17 mouse cellular contexts compared by ENCODE assay signal in the genomic region with DNA sequence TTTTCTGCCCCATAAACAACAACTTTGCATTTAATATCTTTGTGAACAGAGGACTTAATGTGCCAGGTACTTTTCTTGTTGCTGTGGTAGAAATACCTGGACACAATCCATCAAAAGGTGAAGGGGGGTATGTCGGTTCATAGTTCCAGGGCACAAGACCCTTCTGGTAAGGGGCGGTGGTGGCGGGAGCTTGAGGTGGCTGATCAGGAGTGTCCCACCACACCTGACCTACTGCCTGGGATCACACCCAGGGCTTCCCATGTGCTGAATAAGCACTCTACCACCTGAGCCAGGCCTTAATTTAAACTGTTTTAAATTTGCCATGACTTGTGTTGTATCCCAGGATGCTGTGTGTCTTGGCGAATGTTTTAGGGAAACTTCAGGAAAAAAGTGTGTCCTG. TPM values are rescaled to one million over a fixed set of nuclear protein-coding genes. Genes with fewer than 3 reads are reported as not detected.
DNase-seq lines count a peak whose midpoint lies in the region; ATAC-seq lines count a peak whose summit lies in the region.
"Had no signal": no experiment of that assay in that cellular context is flagged by ENCODE, and none has a peak within 500 bp of the region (broad histone marks: within the 10 kb centered on the region; RNA-seq: fewer than 3 reads in every experiment).

No protein-coding gene starts in this region.

- peaks cover 48% of the 10 kb centered on the region for H3K4me1 ChIP-seq in heart, embryonic 12.5 days (replicated peaks)
- peaks cover 36% of the 10 kb centered on the region for H3K4me1 ChIP-seq in limb, embryonic 12.5 days (replicated peaks)
- peaks cover 34% of the 10 kb centered on the region for H3K4me1 ChIP-seq in limb, embryonic 10.5 days
- H3K4me1 ChIP-seq in limb, embryonic 15.5 days: peaks cover 37% of the 10 kb centered on the region
- peaks cover 46% of the 10 kb centered on the region for H3K4me1 ChIP-seq in stomach, embryonic 15.5 days

- DNase-seq in heart, postnatal 4 days: no peak
- no peak for DNase-seq in limb, embryonic 10.5 days (ENCODE audit: low spot score)
- DNase-seq in embryo, embryonic 10 days (ENCODE audit: low spot score): no peak
- no peak for DNase-seq in thymus, postnatal 10 days (ENCODE audit: low spot score in 2 of 2)
- DNase-seq: kidney, postnatal 4 days had no signal

- H3K27me3 ChIP-seq in heart, embryonic 12.5 days (replicated peaks): no peaks in the 10 kb centered on the region
- H3K27me3 ChIP-seq in limb, embryonic 12.5 days: no peaks in the 10 kb centered on the region
- H3K27me3 ChIP-seq in limb, embryonic 10.5 days (ENCODE audit: low read depth, poor library complexity, severe bottlenecking): no peaks in the 10 kb centered on the region
- H3K27me3 ChIP-seq in limb, embryonic 15.5 days: no peaks in the 10 kb centered on the region
- H3K27me3 ChIP-seq in stomach, embryonic 15.5 days (replicated peaks): no peaks in the 10 kb centered on the region
- H3K27me3 ChIP-seq: hindbrain, embryonic 15.5 days; Patski had no signal

- H3K9ac ChIP-seq in heart, embryonic 12.5 days: no peak overlapping the region; the same call in 1 of the 2 replicates
- 0 out of 2 replicates have a peak overlapping the region, but pooled peaks have one; percentile 18 for H3K9ac ChIP-seq in limb, embryonic 12.5 days (replicated peaks)
- H3K9ac ChIP-seq in limb, embryonic 15.5 days: no peak overlapping the region
- H3K9ac ChIP-seq in stomach, embryonic 15.5 days: no peak overlapping the region

- ATAC-seq in heart, embryonic 12.5 days (ENCODE audit: insufficient number of reproducible peaks, low FRiP score): no peak
- ATAC-seq in limb, embryonic 12.5 days (ENCODE audit: insufficient number of reproducible peaks, insufficient read depth, low FRiP score, low TSS enrichment, low read depth): no peak
- no peak for ATAC-seq in limb, embryonic 15.5 days (ENCODE audit: insufficient number of reproducible peaks, low FRiP score, low TSS enrichment, low read depth)
- no peak for ATAC-seq in stomach, embryonic 15.5 days (ENCODE audit: insufficient read depth, low FRiP score, low read depth)
- ATAC-seq: CD4-positive, CD25-positive, alpha-beta regulatory T cell, adult 4 months had no signal

- peak overlapping the region; percentile 95; the same call in 1 of the 2 replicates for H3K27ac ChIP-seq in heart, embryonic 12.5 days (ENCODE audit: poor library complexity, severe bottlenecking)
- no peak overlapping the region for H3K27ac ChIP-seq in limb, embryonic 12.5 days
- no peak overlapping the region for H3K27ac ChIP-seq in limb, embryonic 10.5 days
- peak overlapping the region; percentile 98 for H3K27ac ChIP-seq in limb, embryonic 15.5 days
- peak overlapping the region; percentile 96; the same call in 1 of the 2 replicates for H3K27ac ChIP-seq in stomach, embryonic 15.5 days
- H3K27ac ChIP-seq: hindbrain, embryonic 15.5 days; midbrain, embryonic 10.5 days had no signal

- no peaks in the 10 kb centered on the region for H3K36me3 ChIP-seq in heart, embryonic 12.5 days
- H3K36me3 ChIP-seq in limb, embryonic 12.5 days: no peaks in the 10 kb centered on the region; the same call in 1 of the 2 replicates
- H3K36me3 ChIP-seq in limb, embryonic 10.5 days: 0 out of 2 replicates have a peak, but pooled peaks cover 3% of the 10 kb centered on the region
- H3K36me3 ChIP-seq in limb, embryonic 15.5 days: no peaks in the 10 kb centered on the region
- no peaks in the 10 kb centered on the region for H3K36me3 ChIP-seq in stomach, embryonic 15.5 days
- H3K36me3 ChIP-seq: hindbrain, embryonic 15.5 days; midbrain, embryonic 10.5 days had no signal

- no peak overlapping the region for H3K4me2 ChIP-seq in heart, embryonic 12.5 days
- H3K4me2 ChIP-seq in limb, embryonic 12.5 days: peak overlapping the region; percentile 75; the same call in 1 of the 2 replicates
- H3K4me2 ChIP-seq in limb, embryonic 15.5 days: 0 out of 2 replicates have a peak overlapping the region, but pooled peaks have one; percentile 10
- H3K4me2 ChIP-seq in stomach, embryonic 15.5 days: peak overlapping the region; percentile 70; the same call in 1 of the 2 replicates

- H3K4me3 ChIP-seq in heart, embryonic 12.5 days: no peak overlapping the region
- no peak overlapping the region for H3K4me3 ChIP-seq in limb, embryonic 12.5 days (replicated peaks)
- H3K4me3 ChIP-seq in limb, embryonic 10.5 days: no peak overlapping the region
- no peak overlapping the region for H3K4me3 ChIP-seq in limb, embryonic 15.5 days
- H3K4me3 ChIP-seq in stomach, embryonic 15.5 days (replicated peaks): no peak overlapping the region
- H3K4me3 ChIP-seq: hindbrain, embryonic 15.5 days; midbrain, embryonic 10.5 days had no signal

- H3K9me3 ChIP-seq in heart, embryonic 12.5 days (replicated peaks): no peaks in the 10 kb centered on the region
- H3K9me3 ChIP-seq in limb, embryonic 12.5 days: no peaks in the 10 kb centered on the region
- H3K9me3 ChIP-seq in limb, embryonic 10.5 days (replicated peaks): no peaks in the 10 kb centered on the region
- no peaks in the 10 kb centered on the region for H3K9me3 ChIP-seq in limb, embryonic 15.5 days
- H3K9me3 ChIP-seq in stomach, embryonic 15.5 days: no peaks in the 10 kb centered on the region
- H3K9me3 ChIP-seq: hindbrain, embryonic 15.5 days; midbrain, embryonic 10.5 days had no signal

- 89% methylated on average over 4 of the region's 4 CpGs for WGBS in heart, embryonic 12.5 days
- 92% methylated on average over 4 of the region's 4 CpGs for WGBS in limb, embryonic 12.5 days
- 95% methylated on average over 4 of the region's 4 CpGs for WGBS in limb, embryonic 10.5 days
- 77% methylated on average over 4 of the region's 4 CpGs for WGBS in limb, embryonic 15.5 days
- WGBS in stomach, embryonic 15.5 days: 78% methylated on average over 4 of the region's 4 CpGs

RNA-seq across cellular contexts. Expression of gene Vps37c, which starts 2.6 kb away (rescaled TPM):
- 29.0 and 31.2 TPM in 2 replicates for polyA plus RNA-seq in heart, embryonic 12.5 days (2016; fragmentation: Nextera tagmentation; extraction: Ambion mirVana)
- total RNA-seq in heart, postnatal 4 days (2021): 10 to 100 TPM; 26.1 to 27.9 TPM
- polyA plus RNA-seq in limb, embryonic 12.5 days (2016; fragmentation: Nextera tagmentation; extraction: Ambion mirVana): 27.6 and 33.4 TPM in 2 replicates
- polyA plus RNA-seq in limb, embryonic 10.5 days (2016; fragmentation: Nextera tagmentation; extraction: Ambion mirVana): 34.3 and 37.7 TPM in 2 replicates
- polyA plus RNA-seq in limb, embryonic 15.5 days (2015; fragmentation: Nextera tagmentation; extraction: Ambion mirVana): 46.0 and 48.6 TPM in 2 replicates
- polyA plus RNA-seq in stomach, embryonic 15.5 days (2015; fragmentation: Nextera tagmentation; extraction: Ambion mirVana): 34.0 and 40.2 TPM in 2 replicates

RNA-seq across cellular contexts. Expression of gene Pga5, which starts 13.2 kb away (rescaled TPM):
- polyA plus RNA-seq in heart, embryonic 12.5 days (2016; fragmentation: Nextera tagmentation; extraction: Ambion mirVana): not detected in 2 replicates
- not detected for total RNA-seq in heart, postnatal 4 days (2021)
- polyA plus RNA-seq in limb, embryonic 12.5 days (2016; fragmentation: Nextera tagmentation; extraction: Ambion mirVana): not detected in 2 replicates
- not detected in 2 replicates for polyA plus RNA-seq in limb, embryonic 10.5 days (2016; fragmentation: Nextera tagmentation; extraction: Ambion mirVana)
- not detected in 2 replicates for polyA plus RNA-seq in limb, embryonic 15.5 days (2015; fragmentation: Nextera tagmentation; extraction: Ambion mirVana)
- polyA plus RNA-seq in stomach, embryonic 15.5 days (2015; fragmentation: Nextera tagmentation; extraction: Ambion mirVana): 28.0 and 59.2 TPM in 2 replicates
- total RNA-seq: adrenal gland, adult 18-20 months; left cerebral cortex, adult 8-10 months had no signal
- polyA plus RNA-seq: CD4-positive, CD25-positive, alpha-beta regulatory T cell, adult 4 months; hindbrain, embryonic 15.5 days; lung, embryonic 16.5 days; midbrain, embryonic 10.5 days; neural tube, embryonic 14.5 days had no signal

RNA-seq across cellular contexts. Expression of gene Cd5, which starts 47.7 kb away (rescaled TPM):
- 0.19 and 0.55 TPM in 2 replicates for polyA plus RNA-seq in heart, embryonic 12.5 days (2016; fragmentation: Nextera tagmentation; extraction: Ambion mirVana)
- total RNA-seq in heart, postnatal 4 days (2021): under 1 TPM; 0.34 to 0.95 TPM
- 0.10 and 0.18 TPM in 2 replicates for polyA plus RNA-seq in limb, embryonic 12.5 days (2016; fragmentation: Nextera tagmentation; extraction: Ambion mirVana)
- 0.06 and 0.26 TPM in 2 replicates for polyA plus RNA-seq in limb, embryonic 10.5 days (2016; fragmentation: Nextera tagmentation; extraction: Ambion mirVana)
- polyA plus RNA-seq in limb, embryonic 15.5 days (2015; fragmentation: Nextera tagmentation; extraction: Ambion mirVana): 0.67 and 1.0 TPM in 2 replicates
- polyA plus RNA-seq in stomach, embryonic 15.5 days (2015; fragmentation: Nextera tagmentation; extraction: Ambion mirVana): 0.85 and 1.9 TPM in 2 replicates
- polyA plus RNA-seq: midbrain, embryonic 10.5 days; Patski had no signal

RNA-seq across cellular contexts. Expression of gene Vwce, which starts 57.1 kb away (rescaled TPM):
- 0.34 and 0.85 TPM in 2 replicates for polyA plus RNA-seq in heart, embryonic 12.5 days (2016; fragmentation: Nextera tagmentation; extraction: Ambion mirVana)
- under 1 TPM; 0.38 to 0.47 TPM for total RNA-seq in heart, postnatal 4 days (2021)
- polyA plus RNA-seq in limb, embryonic 12.5 days (2016; fragmentation: Nextera tagmentation; extraction: Ambion mirVana): 2.9 and 3.5 TPM in 2 replicates
- polyA plus RNA-seq in limb, embryonic 10.5 days (2016; fragmentation: Nextera tagmentation; extraction: Ambion mirVana): 1.8 and 2.8 TPM in 2 replicates
- 2.8 and 3.1 TPM in 2 replicates for polyA plus RNA-seq in limb, embryonic 15.5 days (2015; fragmentation: Nextera tagmentation; extraction: Ambion mirVana)
- polyA plus RNA-seq in stomach, embryonic 15.5 days (2015; fragmentation: Nextera tagmentation; extraction: Ambion mirVana): 2.3 and 3.2 TPM in 2 replicates
- polyA plus RNA-seq: CD4-positive, CD25-positive, alpha-beta regulatory T cell, adult 4 months had no signal

Comparison
In these comparisons a context has a peak if more than half of its experiments do, and no peak if none do; other contexts are left out.
1. H3K27ac ChIP-seq: peak in heart, embryonic 12.5 days (single experiment), limb, embryonic 15.5 days (single experiment) and stomach, embryonic 15.5 days (single experiment); none in limb, embryonic 12.5 days (single experiment) and limb, embryonic 10.5 days (single experiment).
2. RNA of gene Pga5, which starts 13.2 kb away (polyA plus RNA-seq): 28.0 to 59.2 TPM in stomach, embryonic 15.5 days; not detected in heart, embryonic 12.5 days, not detected in limb, embryonic 12.5 days, not detected in limb, embryonic 10.5 days and not detected in limb, embryonic 15.5 days; every median in the first group is over 10 times any median in the second.